Mouse (Mus musculus) embryo, embryonic 11 days (tissue): Measurements from ENCODE around the gene Brix1.
"Not testable (repeated sequence)": the region's sequence is repeated elsewhere in the genome, so short reads cannot be mapped to it uniquely, and the experiment has no call there.

Experiments
- DNase-seq: peaks from one replicate; pipeline ENCODE4 v3.0.0-alpha.2; 2015

Gene Brix1

DNA sequence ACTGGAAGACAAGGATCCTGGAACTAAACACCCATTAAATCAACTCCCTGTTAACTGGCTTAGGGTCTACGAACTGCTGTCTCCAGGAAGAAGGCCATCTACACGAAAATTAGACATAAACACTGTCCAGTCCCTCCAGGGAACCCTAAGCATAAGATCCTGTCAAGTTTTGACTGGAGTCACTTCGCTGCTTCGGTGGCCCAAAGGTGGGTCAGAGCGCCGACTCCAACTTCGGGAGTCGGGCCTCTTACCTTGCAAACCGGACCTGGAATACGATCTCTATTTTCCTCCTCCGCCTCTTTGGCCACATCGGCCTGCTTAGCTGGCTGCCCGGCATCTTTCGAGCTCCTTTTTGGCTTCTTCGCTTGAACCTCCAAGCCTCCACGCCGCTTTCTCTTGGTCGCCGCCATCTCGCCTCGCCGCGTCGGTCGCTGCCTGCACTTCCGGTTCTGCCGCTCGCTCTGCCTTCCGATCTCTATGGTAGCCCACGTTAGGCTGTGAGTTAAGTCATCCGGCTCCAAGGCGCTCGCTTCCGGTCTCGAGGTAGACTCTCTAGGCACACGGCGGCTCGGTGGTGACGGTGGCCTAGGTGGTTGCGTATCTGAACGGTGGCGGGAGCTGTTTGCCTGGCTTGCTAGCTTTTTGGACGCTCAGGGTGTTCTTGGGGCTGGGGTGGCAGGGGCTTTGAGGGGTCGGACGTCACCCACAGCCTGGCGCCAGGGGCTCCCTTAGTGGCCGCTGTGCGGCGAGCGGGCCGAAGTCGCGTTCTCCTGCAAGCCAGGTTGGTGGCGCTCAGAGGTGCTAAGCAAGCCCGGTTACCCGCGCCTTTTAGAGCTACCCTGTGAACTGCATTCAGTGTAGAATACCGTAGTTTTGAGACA is at the start of gene Brix1, which contains the start of gene Rad1:
Gene Brix1, minus strand, starts transcription at position 464 of the 881 bp plus-strand sequence.
Gene Rad1, plus strand, starts transcription at position 535 of the 881 bp plus-strand sequence.
- DNase-seq = peak; percentile 97

DNA sequence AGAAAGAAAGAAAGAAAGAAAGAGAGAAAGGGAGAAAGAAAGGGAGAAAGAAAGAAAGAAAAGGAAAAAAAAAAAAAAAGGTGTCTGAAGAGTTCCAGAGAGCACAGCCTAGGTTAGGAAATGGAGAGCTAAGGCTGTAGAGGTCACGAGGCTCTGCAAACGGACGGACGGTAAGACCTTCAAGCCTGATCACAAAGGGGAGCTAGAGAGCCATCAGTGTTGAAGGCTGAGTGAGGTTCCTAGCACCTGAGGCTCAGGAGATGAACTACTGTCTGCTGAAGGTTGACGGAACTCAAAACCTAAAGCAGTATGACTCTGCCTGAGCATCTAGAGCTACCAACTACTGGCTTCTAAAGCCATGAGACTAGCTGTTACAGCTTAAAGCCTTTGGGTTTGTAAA is 48.8 kb upstream of the Brix1 start:
- no peak for DNase-seq

DNA sequence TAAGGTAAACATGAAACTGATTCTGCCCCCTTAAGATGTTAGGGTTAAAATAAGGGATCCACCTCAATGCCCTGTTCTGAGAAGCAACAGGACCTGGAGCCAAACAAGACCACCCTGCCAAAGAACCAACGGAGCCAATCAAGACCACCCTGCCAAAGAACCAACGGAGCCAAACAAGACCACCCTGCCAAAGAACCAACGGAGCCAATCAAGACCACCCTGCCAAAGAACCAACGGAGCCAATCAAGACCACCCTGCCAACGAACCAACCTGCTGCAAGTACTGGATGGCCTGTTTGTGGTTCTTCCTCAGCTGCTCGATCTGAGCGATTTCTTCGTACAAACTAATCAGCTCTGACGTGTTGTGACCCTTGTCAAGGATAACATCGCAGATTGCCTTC is 47.6 kb upstream of the Brix1 start:
- DNase-seq = not testable (repeated sequence)

DNA sequence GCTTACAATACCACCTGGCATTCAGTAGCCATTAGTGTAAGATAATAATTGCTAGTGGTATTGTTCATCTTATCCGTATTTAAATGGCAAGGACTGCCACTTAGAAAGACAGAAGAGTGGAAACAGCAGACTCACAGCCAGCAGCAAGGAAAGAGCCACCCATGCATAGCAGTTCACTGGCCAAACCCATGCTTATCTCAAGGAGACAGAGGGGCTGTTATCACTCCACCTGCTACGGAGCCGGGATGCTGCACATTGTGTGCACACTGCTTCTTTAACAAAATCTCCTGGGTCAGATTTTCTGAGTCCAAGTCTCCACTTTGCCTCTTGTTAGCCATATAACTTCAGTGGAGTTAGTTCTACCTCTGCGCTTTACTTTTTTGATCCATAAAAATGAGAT is 45.6 kb upstream of the Brix1 start:
- DNase-seq = no peak

DNA sequence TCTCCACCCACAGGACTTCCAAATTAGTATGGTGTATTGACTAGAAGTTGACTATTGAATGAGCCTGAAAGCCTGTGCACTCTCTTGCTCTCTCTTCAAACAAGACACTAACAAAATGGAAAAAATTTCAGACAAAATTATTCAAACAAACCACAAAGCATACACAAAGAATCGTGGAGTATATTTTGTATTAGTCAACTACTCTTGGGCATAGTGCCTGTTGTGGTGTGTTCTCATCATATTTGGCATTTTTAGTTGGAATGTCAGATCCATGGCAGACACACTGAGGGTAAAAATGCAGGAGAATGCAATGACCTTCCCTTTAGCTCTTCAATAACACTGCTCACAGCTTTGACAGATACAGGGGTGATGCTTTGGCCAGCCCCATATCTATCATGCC is 40.1 kb upstream of the Brix1 start:
- no peak for DNase-seq

DNA sequence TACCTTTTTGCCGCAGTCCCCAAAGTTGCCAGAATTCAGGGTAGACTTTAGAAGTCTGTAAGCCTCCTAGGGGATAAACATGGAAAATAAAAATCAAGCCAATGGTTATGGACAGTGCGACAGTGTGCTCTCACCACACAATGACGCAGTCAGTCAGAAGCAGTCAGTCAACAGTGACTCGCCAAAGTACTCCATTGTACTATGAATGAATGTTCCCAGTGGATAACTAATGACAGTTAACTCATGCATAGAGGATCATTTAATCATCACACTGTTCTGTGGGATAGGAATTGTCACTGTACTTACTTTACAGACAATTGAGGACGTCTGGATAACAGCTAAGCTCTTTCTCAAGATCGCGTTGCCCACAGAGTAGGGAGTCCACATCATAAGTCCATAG is 29.4 kb upstream of the Brix1 start:
- no peak for DNase-seq

DNA sequence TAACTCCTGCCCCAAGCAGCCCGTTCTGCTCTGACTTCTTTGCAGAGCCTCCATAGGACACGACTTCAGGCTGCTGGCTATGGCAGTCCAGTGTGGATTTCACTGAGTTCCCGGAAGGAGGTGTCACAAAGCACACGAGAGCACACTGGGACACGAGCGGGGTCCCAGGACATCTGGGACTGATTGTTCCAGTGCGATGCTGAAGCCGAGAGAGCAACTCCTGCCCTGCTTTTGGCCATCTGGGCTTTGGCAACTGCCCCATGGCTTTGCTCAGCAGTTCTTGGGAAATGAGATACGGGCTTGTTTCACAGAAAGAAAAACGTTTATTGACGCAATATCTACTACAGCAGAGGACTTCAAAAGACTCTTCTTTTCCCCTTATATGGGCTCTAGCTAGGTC is 20.4 kb upstream of the Brix1 start:
- DNase-seq = peak; percentile 54

DNA sequence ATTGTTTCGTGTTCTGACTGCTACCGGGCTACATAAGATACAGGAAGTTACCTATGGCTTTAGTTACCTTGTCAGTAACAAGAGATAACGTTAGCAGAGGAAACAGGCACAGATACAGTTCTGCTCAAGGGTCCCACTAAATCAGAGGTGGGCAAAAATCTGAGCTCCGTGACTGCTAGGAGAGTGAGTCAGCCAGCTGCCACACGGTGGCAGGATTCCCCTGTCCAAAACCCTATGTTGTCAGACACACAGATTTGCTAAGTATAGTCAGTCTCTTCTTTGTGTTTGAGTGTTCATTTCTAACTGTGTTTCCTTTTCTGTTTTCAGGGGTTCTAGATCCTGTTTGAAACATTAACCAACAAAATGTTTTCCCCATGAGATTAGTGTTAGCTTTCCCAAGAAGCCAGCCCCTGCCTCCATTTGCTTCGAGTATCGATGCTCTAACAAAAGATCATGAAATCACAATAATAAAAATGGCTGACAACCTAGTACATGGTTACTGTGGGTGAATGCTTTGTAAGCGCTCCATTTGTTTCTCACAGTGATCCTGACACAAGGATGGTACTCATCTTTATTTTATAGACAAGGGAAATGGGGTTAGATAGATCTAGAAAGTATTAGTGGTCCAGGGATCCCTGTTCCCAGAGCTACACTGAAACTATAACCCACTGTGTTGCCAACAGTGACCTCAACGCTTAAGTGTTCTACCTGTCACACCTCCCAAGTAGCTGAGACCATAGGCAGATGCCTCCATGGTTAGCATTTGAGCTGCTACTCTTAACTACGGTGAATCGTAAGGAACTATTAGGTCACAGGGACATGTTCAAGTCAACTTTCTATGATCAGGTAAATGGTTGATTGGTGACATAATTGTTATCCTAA is 15.3 kb upstream of the Brix1 start:
- peak; percentile 79 for DNase-seq

DNA sequence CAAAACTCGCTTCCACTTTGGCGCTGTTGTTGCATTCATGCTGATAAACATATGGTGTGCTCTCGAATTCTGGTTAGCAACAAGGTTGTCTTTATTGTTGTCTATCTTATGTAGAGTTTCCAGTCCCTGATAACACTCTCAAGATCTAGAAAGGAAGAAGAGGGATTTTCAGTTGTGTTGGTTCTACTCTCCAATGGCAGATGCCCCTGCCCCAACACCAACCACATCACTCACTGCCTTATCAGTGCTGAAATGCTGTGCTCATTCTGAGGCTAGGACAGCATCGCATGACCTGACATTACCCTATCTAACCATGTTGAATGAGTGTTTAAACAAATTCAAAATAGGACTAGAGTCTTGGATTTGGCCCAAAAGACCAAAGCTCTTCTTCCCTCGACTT is 14.3 kb upstream of the Brix1 start:
- DNase-seq = no peak

DNA sequence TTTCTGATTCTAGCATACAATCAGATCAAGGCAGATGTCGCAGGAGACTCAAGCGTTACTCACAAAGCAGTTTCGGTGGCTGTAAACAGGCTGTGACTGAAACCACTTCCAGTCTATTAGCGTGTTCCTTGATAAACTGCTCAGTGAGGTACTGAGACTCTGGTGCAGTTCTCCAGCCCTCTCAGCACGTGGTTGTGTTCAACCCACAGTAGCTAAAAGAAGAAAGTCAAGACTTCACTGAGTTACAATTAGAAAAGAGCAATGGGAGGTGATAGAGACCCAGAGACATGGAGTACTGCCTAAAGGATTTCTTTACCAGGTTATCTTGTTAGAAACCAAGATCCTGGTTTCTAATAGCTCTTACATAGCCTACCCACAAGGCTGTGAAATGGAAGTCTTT is 13.8 kb upstream of the Brix1 start:
- DNase-seq = no peak

DNA sequence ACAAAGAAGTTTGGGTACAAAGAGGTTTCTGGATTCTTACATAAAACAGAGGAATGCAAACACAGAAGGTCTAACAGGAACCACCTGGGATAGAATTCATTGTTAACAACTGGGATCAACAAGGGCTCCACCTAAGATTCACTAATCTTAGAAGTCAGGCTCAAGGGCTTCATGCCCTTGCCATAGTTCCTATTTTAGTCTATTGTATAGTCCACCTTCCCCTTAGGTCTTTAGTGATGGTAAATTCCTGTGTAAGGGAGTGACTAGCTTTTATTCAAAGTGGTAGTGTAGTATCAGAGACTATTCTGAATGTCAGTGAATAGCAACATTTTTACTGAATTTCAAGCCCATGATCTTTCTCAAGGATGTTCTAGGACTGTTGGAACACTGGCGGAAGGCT is 10.9 kb upstream of the Brix1 start:
- not testable (repeated sequence) for DNase-seq

DNA sequence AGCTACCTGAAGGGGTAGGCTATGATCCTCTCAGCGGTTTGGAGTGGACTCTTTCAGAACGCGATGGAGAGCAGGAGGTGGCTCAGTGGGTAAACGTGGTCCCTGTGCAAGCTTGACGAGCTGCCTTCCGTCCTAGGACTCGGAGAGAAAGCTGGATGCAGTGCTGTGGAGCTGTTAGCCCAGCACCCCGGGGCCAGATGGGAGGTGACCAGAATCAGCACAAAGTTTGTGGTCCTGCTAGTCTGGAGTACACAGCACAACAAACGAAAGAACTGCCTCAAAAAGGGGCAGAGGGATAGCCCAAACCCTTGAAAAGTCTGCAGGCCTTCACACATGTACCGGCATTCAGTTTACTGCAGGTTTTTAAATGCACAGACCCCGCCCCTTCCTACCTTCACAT is 10.2 kb upstream of the Brix1 start:
- no peak for DNase-seq

DNA sequence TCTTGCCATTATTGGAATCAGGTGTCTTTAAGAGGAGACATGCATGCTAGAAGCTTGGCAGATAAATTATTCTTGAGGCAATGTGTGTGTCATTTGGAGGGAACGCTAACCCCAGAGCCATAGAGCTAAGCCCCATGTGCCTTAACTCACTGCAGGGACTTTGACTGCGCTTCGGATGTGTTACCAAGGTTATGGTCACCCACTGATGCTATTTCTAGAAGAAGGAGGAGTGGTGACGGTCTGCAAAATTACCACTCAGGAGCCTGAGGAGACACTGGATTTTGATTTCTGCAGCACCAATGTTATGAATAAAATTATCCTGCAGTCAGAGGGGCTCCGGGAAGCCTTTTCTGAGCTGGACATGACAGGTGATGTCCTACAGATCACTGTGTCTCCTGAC is 4.4 kb upstream of the Brix1 start:
- no peak for DNase-seq

DNA sequence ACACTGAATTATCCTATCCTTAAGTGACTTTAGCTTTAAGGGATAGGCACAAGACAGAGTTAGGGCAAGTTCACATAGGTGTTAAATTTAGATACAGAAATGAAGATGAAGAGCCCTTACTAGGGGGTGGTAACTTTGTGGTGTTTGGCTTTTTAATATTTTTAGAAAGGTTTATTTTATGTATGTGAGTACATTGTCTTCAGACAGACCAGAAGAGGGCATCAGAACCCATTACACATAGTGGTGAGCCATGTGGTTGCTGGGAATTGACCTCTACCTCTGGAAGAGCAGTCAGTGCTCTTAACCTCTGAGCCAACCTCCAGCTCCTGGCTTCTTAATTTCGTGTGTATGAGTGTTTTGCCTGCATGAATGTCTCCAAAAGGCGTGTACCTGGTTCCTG is 1.5 kb upstream of the Brix1 start:
- DNase-seq = peak; percentile 11

DNA sequence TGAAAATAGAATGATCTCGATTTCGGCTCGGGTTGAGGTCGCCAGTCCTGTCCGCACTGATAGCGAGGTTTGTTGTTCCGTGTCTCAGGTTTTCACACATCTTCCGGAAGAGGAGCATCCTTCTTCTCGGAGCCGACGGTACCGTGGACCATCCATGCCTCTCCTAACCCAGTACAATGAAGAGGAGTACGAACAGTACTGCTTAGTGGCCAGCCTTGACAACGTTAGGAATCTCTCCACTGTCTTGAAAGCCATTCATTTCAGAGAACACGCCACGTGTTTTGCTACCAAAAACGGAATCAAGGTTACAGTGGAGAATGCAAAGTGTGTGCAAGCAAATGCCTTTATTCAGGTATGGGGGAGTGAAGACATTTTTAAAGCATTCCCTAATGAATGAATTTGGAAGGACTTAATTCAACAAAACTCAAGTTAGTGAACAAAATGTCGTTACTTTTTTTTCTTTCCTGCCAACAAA is 655 bp upstream of the Brix1 start:
- DNase-seq = no peak

DNA sequence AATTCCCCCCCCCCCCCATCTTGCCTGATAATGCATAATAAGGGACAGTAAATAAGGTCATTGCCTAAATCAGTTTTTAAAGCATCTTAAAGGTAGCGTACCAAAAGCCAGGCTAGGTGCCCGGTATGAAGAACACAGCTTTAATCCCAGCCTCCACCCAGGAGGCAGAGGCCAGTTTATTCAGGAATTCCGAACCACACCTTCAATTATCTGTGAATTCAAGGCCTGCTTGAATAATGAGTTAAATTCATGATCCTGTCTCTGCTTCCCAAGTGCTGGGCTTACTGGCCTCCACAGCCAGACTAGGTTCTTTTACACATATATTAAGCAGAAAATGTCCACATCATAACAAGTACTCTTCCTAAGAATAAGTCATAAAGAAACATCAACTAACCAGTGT is 14.8 kb downstream of the Brix1 start:
- no peak for DNase-seq

DNA sequence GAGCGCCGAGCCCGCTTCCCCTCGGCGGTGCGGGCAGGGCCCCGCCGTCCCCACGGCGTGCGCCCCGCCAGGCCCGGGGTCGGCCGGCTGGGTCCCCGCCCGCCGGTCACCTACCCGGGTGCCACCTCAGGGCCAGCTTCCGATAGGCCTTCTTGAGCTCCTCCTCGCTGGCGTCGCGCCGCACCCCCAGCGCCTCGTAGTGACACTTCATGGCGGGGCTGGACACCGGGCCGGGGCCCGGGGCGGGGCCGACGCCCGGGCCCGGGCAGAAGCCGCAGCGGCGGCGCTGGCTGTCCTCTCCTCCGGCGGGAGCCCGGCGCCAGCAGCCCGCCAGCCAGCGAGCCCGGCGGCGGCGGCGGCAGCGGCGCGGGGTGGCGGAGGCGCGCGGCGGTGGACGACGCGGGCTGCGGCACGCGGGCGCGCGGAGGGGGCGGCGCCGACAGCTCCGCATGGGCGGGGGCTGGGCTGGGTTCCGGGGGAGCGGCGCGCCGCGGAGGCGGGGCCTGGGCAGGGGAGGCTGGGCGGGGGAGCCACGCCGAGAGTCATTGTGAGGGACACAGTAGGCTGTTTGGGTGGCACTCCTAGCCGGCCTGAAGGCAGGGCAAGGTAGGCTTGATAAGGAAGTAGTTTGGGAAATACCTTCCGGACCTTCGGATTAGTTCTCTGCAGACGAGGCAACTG is 15.5 kb downstream of the Brix1 start, which contains the start of gene Dnajc21:
Gene Dnajc21, minus strand, starts transcription at position 366 of the 681 bp plus-strand sequence.
- DNase-seq = peak; percentile 92

DNA sequence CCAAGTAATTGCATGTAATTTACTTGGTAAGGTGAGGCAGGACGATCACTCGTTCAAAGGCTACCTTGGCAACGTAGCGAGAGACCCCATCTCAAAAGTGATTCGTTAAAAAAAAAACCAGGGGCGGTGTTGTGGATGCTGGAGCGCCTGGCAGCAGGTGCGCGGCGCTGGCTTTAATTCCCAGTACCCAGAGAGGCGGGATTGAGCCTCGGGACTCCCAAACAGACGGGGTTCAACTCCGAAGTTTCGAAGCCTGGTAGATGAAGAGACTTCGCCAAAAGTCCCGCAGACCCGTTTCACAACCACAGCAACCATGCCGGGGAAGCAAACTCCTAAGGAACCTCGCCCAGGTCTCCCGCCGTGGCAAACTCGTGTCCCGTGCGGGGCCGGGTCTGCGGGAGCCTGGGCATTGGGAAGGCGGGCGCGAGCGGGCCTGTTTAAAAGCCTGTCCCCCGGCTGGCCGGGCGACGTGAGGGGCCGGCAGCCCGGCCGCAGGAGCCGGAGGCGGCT is 16.1 kb downstream of the Brix1 start:
- peak; percentile 56 for DNase-seq

DNA sequence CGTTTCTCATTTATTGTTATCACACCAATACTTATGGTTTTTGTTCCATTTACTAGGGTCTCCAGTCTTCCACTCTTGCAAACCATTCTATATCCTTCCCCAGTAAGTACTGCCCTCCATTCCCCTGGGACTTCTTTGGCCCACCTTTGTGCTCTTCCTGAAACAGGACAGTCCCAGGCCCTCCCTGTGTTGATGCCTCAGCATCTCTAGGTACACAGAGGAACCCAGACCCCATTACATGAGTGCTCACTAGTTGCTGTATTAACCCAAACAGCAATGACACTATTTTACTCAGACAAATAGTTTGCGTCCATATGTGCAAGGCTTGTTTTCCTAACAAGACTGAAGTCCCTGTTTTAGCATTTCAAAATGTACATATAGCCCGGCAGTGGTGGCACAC is 17.0 kb downstream of the Brix1 start:
- no peak for DNase-seq

DNA sequence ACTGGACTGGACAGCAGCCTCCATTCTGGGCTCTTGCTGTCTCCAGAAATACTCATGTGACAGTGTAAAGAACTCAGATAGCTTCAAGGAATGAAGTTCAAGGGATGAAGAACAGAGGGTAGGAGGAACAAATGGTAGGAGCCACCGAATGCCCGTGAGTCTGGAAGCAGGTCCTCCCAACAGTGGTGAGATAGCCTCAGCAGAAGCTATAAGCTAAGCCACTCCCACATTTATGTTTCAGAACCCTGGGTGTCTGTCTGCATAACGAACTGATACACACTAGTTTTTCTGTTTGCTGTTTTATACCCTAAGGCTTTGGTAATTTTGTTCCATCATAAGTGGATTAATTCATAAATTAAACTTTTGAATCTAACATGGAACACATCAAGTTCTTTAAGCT is 21.1 kb downstream of the Brix1 start:
- no peak for DNase-seq

DNA sequence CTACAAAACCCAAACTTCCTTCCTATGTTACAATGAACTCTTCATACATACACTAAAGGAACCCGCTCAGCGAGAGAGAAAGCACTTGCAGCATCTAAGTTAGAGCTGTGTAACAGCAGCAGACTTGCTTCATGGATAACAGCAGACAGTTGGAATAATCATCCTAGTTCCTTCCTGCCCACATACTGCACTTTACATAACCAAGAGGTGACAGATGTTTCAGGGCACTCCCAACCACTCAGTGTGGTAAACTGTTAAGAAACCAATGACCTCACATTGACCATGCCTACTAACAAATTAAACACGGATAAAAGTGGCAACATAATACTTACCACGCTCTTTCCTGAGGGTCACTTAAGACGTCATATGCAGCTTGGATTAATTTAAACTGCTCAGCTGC is 22.2 kb downstream of the Brix1 start:
- no peak for DNase-seq

DNA sequence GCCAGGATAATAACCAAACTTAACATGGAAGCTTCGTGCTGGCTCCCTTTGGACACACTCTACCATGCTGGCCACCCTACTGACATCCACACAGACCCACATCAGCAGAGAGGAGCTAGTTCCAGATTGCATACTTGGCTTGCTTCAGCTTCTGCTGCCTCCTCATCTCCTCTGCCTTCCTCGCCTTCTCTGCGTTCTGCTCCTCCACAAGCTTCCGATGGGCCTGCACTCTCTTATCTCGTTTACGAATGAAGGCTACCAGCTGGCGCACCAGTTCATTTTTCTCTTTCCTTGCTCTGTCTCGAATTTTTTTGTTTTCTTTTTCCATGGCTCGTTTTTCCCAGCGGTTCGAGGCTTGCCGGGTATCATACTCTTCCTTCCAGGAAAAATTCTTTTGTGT is 24.8 kb downstream of the Brix1 start:
- DNase-seq = no peak

DNA sequence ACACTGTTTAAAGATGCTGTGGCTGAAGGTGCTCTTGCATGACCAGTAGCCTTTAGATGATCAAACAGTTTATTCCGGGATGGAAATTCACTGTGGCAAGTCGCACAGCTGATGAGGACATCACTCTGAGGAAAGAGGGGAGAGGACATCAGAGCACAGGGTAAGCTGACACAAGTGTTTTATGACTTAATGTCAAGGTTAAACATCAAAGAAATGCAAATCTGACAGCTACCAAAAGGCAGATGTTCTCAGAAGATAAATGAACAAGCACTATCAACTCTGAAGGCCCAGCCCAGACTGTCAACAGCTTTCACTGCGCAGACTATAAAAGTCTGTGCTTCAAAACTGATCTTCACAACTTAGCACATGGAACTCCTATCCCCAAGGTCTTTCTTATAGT is 38.6 kb downstream of the Brix1 start:
- no peak for DNase-seq
